In genomic region chr1:131829279-131829678, GRCm38 (mm10) we compare ENCODE assay signal across 8 mouse cellular contexts. TPM values are rescaled to one million over a fixed set of nuclear protein-coding genes. Genes with fewer than 3 reads are reported as not detected.
DNase-seq lines count a peak whose midpoint lies in the region; ATAC-seq and TF ChIP-seq lines count a peak whose summit lies in the region.

No protein-coding gene starts in this region.

- H3K9ac ChIP-seq in heart, postnatal 0 days (replicated peaks; ENCODE audit: low read depth, low read length): peak overlapping the region; percentile 81
- 0 out of 2 replicates have a peak overlapping the region, but pooled peaks have one; percentile 2 for H3K9ac ChIP-seq in midbrain, embryonic 12.5 days (replicated peaks)

- no peak for TF ChIP-seq EP300 in heart, postnatal 0 days (IDR thresholded peaks at IDR 0.05; ENCODE audit: low read depth)

- H3K9me3 ChIP-seq in heart, postnatal 0 days (replicated peaks; ENCODE audit: control insufficient read depth, low read length): no peaks in the 10 kb centered on the region
- no peaks in the 10 kb centered on the region for H3K9me3 ChIP-seq in midbrain, embryonic 12.5 days

- no peaks in the 10 kb centered on the region for H3K27me3 ChIP-seq in heart, postnatal 0 days (ENCODE audit: control insufficient read depth, insufficient read depth, low read length)
- peaks cover 3% of the 10 kb centered on the region; the same call in 1 of the 2 replicates for H3K27me3 ChIP-seq in midbrain, embryonic 12.5 days

- TF ChIP-seq CTCF in cortical plate, adult 2 months (IDR thresholded peaks at IDR 0.05; ENCODE audit: extremely low read depth, insufficient read depth, low read length): no peak
- no peak for TF ChIP-seq CTCF in heart, postnatal 0 days (IDR thresholded peaks at IDR 0.05; ENCODE audit: low read depth)

- WGBS in heart, postnatal 0 days: 40% methylated on average over 5 of the region's 5 CpGs
- WGBS in midbrain, embryonic 12.5 days: 50% methylated on average over 5 of the region's 5 CpGs

- no peak overlapping the region for H3K27ac ChIP-seq in cortical plate, adult 2 months (ENCODE audit: insufficient read depth, low read length)
- no peak overlapping the region for H3K27ac ChIP-seq in heart, postnatal 0 days (ENCODE audit: low read depth)
- no peak overlapping the region for H3K27ac ChIP-seq in midbrain, embryonic 12.5 days (replicated peaks)

- TF ChIP-seq POLR2A in cortical plate, adult 2 months (IDR thresholded peaks at IDR 0.05; ENCODE audit: extremely low read depth, insufficient read depth, low read length): no peak

- intact Hi-C loops in left cerebral cortex, postnatal 4 days (cut with DNase I): loop anchor here (10.0 kb wide), 1 partner anchor 114 kb away; no protein-coding TSS in a partner anchor

- peak; percentile 29 for DNase-seq in left cerebral cortex, postnatal 4 days
- no peak for DNase-seq in left cerebral cortex, adult 9 months (ENCODE audit: low spot score in 2 of 2)
- DNase-seq in heart, postnatal 0 days (ENCODE audit: low spot score): no peak
- DNase-seq in adrenal gland, postnatal 25 days: no peak
- no peak for DNase-seq in kidney, postnatal 36 days
- DNase-seq in adrenal gland, postnatal 10 days: no peak

- ATAC-seq in heart, postnatal 0 days (ENCODE audit: insufficient read depth, low read depth): no peak
- ATAC-seq in midbrain, embryonic 12.5 days (ENCODE audit: low FRiP score, low read depth): no peak

- H3K4me3 ChIP-seq in cortical plate, adult 2 months (ENCODE audit: insufficient read depth, low read length): peak overlapping the region; percentile 80; the same call in 1 of the 2 replicates
- peak overlapping the region; percentile 83 for H3K4me3 ChIP-seq in heart, postnatal 0 days (ENCODE audit: low read depth, low read length)
- H3K4me3 ChIP-seq in midbrain, embryonic 12.5 days: peak overlapping the region; percentile 79

- H3K4me1 ChIP-seq in cortical plate, adult 2 months (ENCODE audit: control insufficient read depth, insufficient read depth, low read length): peaks cover 2% of the 10 kb centered on the region; the same call in 1 of the 2 replicates
- peaks cover 23% of the 10 kb centered on the region for H3K4me1 ChIP-seq in heart, postnatal 0 days (ENCODE audit: control insufficient read depth, insufficient read depth)
- peaks cover 26% of the 10 kb centered on the region for H3K4me1 ChIP-seq in midbrain, embryonic 12.5 days

- peaks cover 30% of the 10 kb centered on the region for H3K36me3 ChIP-seq in heart, postnatal 0 days (replicated peaks; ENCODE audit: control insufficient read depth, insufficient read depth, low read length)
- peaks cover 16% of the 10 kb centered on the region; the same call in 1 of the 2 replicates for H3K36me3 ChIP-seq in midbrain, embryonic 12.5 days

- peak overlapping the region; percentile 85 for H3K4me2 ChIP-seq in heart, postnatal 0 days (ENCODE audit: low read depth, low read length)
- peak overlapping the region; percentile 83 for H3K4me2 ChIP-seq in midbrain, embryonic 12.5 days (replicated peaks)

RNA-seq across cellular contexts. Expression of gene Slc41a1, which starts 2.0 kb away (rescaled TPM):
- 10 to 100 TPM; 32.8 to 35.8 TPM for total RNA-seq in left cerebral cortex, postnatal 4 days (2021)
- polyA plus RNA-seq in cortical plate, adult 2 months (2012; rRNA removed): 35.8 and 40.6 TPM in 2 replicates
- 24.2 and 29.7 TPM in 2 replicates for total RNA-seq in heart, postnatal 0 days (2014; rRNA removed; ENCODE audit: low replicate concordance)
- polyA plus RNA-seq in heart, postnatal 0 days (2015; fragmentation: Nextera tagmentation; extraction: Ambion mirVana): 9.0 and 10.3 TPM in 2 replicates
- 13.3 and 13.9 TPM in 2 replicates for polyA plus RNA-seq in midbrain, embryonic 12.5 days (2016; fragmentation: Nextera tagmentation; extraction: Ambion mirVana)
- total RNA-seq in adrenal gland, postnatal 25 days (2021): 60.7 and 74.8 TPM in 2 replicates
- total RNA-seq in adrenal gland, postnatal 10 days (2021): 10 to 100 TPM; 33.0 to 45.0 TPM

RNA-seq across cellular contexts. Expression of gene Pm20d1, which starts 32.1 kb away (rescaled TPM):
- total RNA-seq in left cerebral cortex, postnatal 4 days (2021): under 1 TPM; 0.34 to 0.56 TPM
- polyA plus RNA-seq in cortical plate, adult 2 months (2012; rRNA removed): 1.4 and 2.1 TPM in 2 replicates
- 1.6 and 3.5 TPM in 2 replicates for total RNA-seq in heart, postnatal 0 days (2014; rRNA removed; ENCODE audit: low replicate concordance)
- polyA plus RNA-seq in heart, postnatal 0 days (2015; fragmentation: Nextera tagmentation; extraction: Ambion mirVana): 4.8 and 6.4 TPM in 2 replicates
- 0.18 and 0.82 TPM in 2 replicates for polyA plus RNA-seq in midbrain, embryonic 12.5 days (2016; fragmentation: Nextera tagmentation; extraction: Ambion mirVana)
- total RNA-seq in adrenal gland, postnatal 25 days (2021): 14.9 and 15.5 TPM in 2 replicates
- 10 to 100 TPM; 14.7 to 19.1 TPM for total RNA-seq in adrenal gland, postnatal 10 days (2021)

RNA-seq across cellular contexts. Expression of gene Rab29, which starts 37.7 kb away (rescaled TPM):
- total RNA-seq in left cerebral cortex, postnatal 4 days (2021): 1 to 10 TPM; 6.8 to 7.5 TPM
- polyA plus RNA-seq in cortical plate, adult 2 months (2012; rRNA removed): 9.3 and 10.2 TPM in 2 replicates
- total RNA-seq in heart, postnatal 0 days (2014; rRNA removed; ENCODE audit: low replicate concordance): 14.7 and 16.6 TPM in 2 replicates
- 18.8 and 21.1 TPM in 2 replicates for polyA plus RNA-seq in heart, postnatal 0 days (2015; fragmentation: Nextera tagmentation; extraction: Ambion mirVana)
- polyA plus RNA-seq in midbrain, embryonic 12.5 days (2016; fragmentation: Nextera tagmentation; extraction: Ambion mirVana): 10.0 and 13.8 TPM in 2 replicates
- total RNA-seq in adrenal gland, postnatal 25 days (2021): 15.9 and 21.3 TPM in 2 replicates
- 10 to 100 TPM; 14.1 to 15.7 TPM for total RNA-seq in adrenal gland, postnatal 10 days (2021)
